Mouse (Mus musculus): ENCODE measurements around the gene Olfr1450.
"Not testable (repeated sequence)": the region's sequence is repeated elsewhere in the genome, so short reads cannot be mapped to it uniquely, and the experiment has no call there.

The Olfr1450 gene

GRCm38 (mm10) chr19:12949958-12950357 lies at the start of gene Olfr1450:
Gene Olfr1450, plus strand, starts transcription at chr19:12950258.
- DNase-seq (ENCODE audit: low read depth in 2 of 2, low spot score in 2 of 2), result no peak

GRCm38 (mm10) chr19:12903643-12904042 lies 46.4 kb upstream of the Olfr1450 start, which contains the start of gene Olfr1447:
Gene Olfr1447, minus strand, starts transcription at chr19:12903743.
- no peak for DNase-seq (ENCODE audit: low read depth in 2 of 2, low spot score in 2 of 2)

GRCm38 (mm10) chr19:12924319-12924718 lies 25.7 kb upstream of the Olfr1450 start, which contains the start of gene Olfr1448:
Gene Olfr1448, minus strand, starts transcription at chr19:12924419.
- DNase-seq (ENCODE audit: low read depth in 2 of 2, low spot score in 2 of 2), result no peak

GRCm38 (mm10) chr19:12930540-12930939 lies 19.5 kb upstream of the Olfr1450 start, which contains the start of gene Olfr1449:
Gene Olfr1449, plus strand, starts transcription at chr19:12930840.
- DNase-seq (ENCODE audit: low read depth in 2 of 2, low spot score in 2 of 2), result no peak

- DNase-seq (ENCODE audit: low read depth in 2 of 2, low spot score in 2 of 2), result not testable (repeated sequence)
Measured at GRCm38 (mm10) chr19:12970082-12970481, 20.0 kb downstream of the Olfr1450 start.

- DNase-seq (ENCODE audit: low read depth in 2 of 2, low spot score in 2 of 2), result not testable (repeated sequence)
Measured at GRCm38 (mm10) chr19:12992316-12992715, 42.3 kb downstream of the Olfr1450 start.

GRCm38 (mm10) chr19:12994714-12995113 lies 44.7 kb downstream of the Olfr1450 start, which contains the start of gene Olfr1451:
Gene Olfr1451, plus strand, starts transcription at chr19:12995014.
- no peak for DNase-seq (ENCODE audit: low read depth in 2 of 2, low spot score in 2 of 2)

Data from CD8-positive naive resting alpha-beta T cell, adult 2 months (primary cell).